Mouse (Mus musculus): ENCODE measurements at regions not wholly inside any gene's neighbourhood (a gene's known extent, or its start where the extent isn't known, plus 50 kb on each side); places are given as distances from the start of the nearest gene placed in this dataset.

- no peak for ATAC-seq (replicated peaks; ENCODE audit: insufficient number of reproducible peaks, low FRiP score, low TSS enrichment, poor library complexity, severe bottlenecking)
Measured at GRCm38 (mm10) chr11:63670477-63670876, 251.6 kb downstream of the Hs3st3b1 start.

GRCm38 (mm10) chr11:63671816-63672215 is 250.3 kb downstream of the Hs3st3b1 start:
- ATAC-seq (replicated peaks; ENCODE audit: insufficient number of reproducible peaks, low FRiP score, low TSS enrichment, poor library complexity, severe bottlenecking) = no peak

- no peak for ATAC-seq (replicated peaks; ENCODE audit: insufficient number of reproducible peaks, low FRiP score, low TSS enrichment, poor library complexity, severe bottlenecking)
Measured at GRCm38 (mm10) chr11:63677921-63678320, 244.2 kb downstream of the Hs3st3b1 start.

- no peak for ATAC-seq (replicated peaks; ENCODE audit: insufficient number of reproducible peaks, low FRiP score, low TSS enrichment, poor library complexity, severe bottlenecking)
Measured at GRCm38 (mm10) chr11:63678382-63678905, 243.6 kb downstream of the Hs3st3b1 start.

- no peak for ATAC-seq (replicated peaks; ENCODE audit: insufficient number of reproducible peaks, low FRiP score, low TSS enrichment, poor library complexity, severe bottlenecking)
Measured at GRCm38 (mm10) chr11:63679491-63679890, 242.6 kb downstream of the Hs3st3b1 start.

- no peak for ATAC-seq (replicated peaks; ENCODE audit: insufficient number of reproducible peaks, low FRiP score, low TSS enrichment, poor library complexity, severe bottlenecking)
Measured at GRCm38 (mm10) chr11:63684228-63684980, 237.7 kb downstream of the Hs3st3b1 start.

- ATAC-seq (replicated peaks; ENCODE audit: insufficient number of reproducible peaks, low FRiP score, low TSS enrichment, poor library complexity, severe bottlenecking) = no peak
Measured at GRCm38 (mm10) chr11:63691041-63691440, 231.0 kb downstream of the Hs3st3b1 start.

GRCm38 (mm10) chr11:63704995-63705580 is 217.0 kb downstream of the Hs3st3b1 start:
- ATAC-seq (replicated peaks; ENCODE audit: insufficient number of reproducible peaks, low FRiP score, low TSS enrichment, poor library complexity, severe bottlenecking) = no peak

GRCm38 (mm10) chr11:63706057-63706456 is 216.0 kb downstream of the Hs3st3b1 start:
- no peak for ATAC-seq (replicated peaks; ENCODE audit: insufficient number of reproducible peaks, low FRiP score, low TSS enrichment, poor library complexity, severe bottlenecking)

GRCm38 (mm10) chr11:63707093-63707492 is 215.0 kb downstream of the Hs3st3b1 start:
- no peak for ATAC-seq (replicated peaks; ENCODE audit: insufficient number of reproducible peaks, low FRiP score, low TSS enrichment, poor library complexity, severe bottlenecking)

GRCm38 (mm10) chr11:63708412-63708811 is 213.7 kb downstream of the Hs3st3b1 start:
- no peak for ATAC-seq (replicated peaks; ENCODE audit: insufficient number of reproducible peaks, low FRiP score, low TSS enrichment, poor library complexity, severe bottlenecking)

- no peak for ATAC-seq (replicated peaks; ENCODE audit: insufficient number of reproducible peaks, low FRiP score, low TSS enrichment, poor library complexity, severe bottlenecking)
Measured at GRCm38 (mm10) chr11:63712053-63712864, 209.8 kb downstream of the Hs3st3b1 start.

- ATAC-seq (replicated peaks; ENCODE audit: insufficient number of reproducible peaks, low FRiP score, low TSS enrichment, poor library complexity, severe bottlenecking) = no peak
Measured at GRCm38 (mm10) chr11:63722261-63722660, 199.8 kb downstream of the Hs3st3b1 start.

GRCm38 (mm10) chr11:63730880-63731279 is 191.2 kb downstream of the Hs3st3b1 start:
- ATAC-seq (replicated peaks; ENCODE audit: insufficient number of reproducible peaks, low FRiP score, low TSS enrichment, poor library complexity, severe bottlenecking) = no peak

- no peak for ATAC-seq (replicated peaks; ENCODE audit: insufficient number of reproducible peaks, low FRiP score, low TSS enrichment, poor library complexity, severe bottlenecking)
Measured at GRCm38 (mm10) chr11:63753260-63753659, 168.8 kb downstream of the Hs3st3b1 start.

GRCm38 (mm10) chr11:63754826-63755225 is 167.3 kb downstream of the Hs3st3b1 start:
- no peak for ATAC-seq (replicated peaks; ENCODE audit: insufficient number of reproducible peaks, low FRiP score, low TSS enrichment, poor library complexity, severe bottlenecking)

GRCm38 (mm10) chr11:63758313-63758712 is 163.8 kb downstream of the Hs3st3b1 start:
- no peak for ATAC-seq (replicated peaks; ENCODE audit: insufficient number of reproducible peaks, low FRiP score, low TSS enrichment, poor library complexity, severe bottlenecking)

- no peak for ATAC-seq (replicated peaks; ENCODE audit: insufficient number of reproducible peaks, low FRiP score, low TSS enrichment, poor library complexity, severe bottlenecking)
Measured at GRCm38 (mm10) chr11:63761561-63761960, 160.5 kb downstream of the Hs3st3b1 start.

GRCm38 (mm10) chr11:63767631-63768250 is 154.3 kb downstream of the Hs3st3b1 start:
- ATAC-seq (replicated peaks; ENCODE audit: insufficient number of reproducible peaks, low FRiP score, low TSS enrichment, poor library complexity, severe bottlenecking) = no peak
